Mouse (Mus musculus): Measurements from ENCODE around the gene Ripor2.

- TF ChIP-seq POLR2A (IDR thresholded peaks at IDR 0.05; ENCODE audit: insufficient read depth, low read length) = no peak
- TF ChIP-seq CTCF (IDR thresholded peaks at IDR 0.05; ENCODE audit: low read depth, low read length) = no peak
Measured at GRCm38 (mm10) chr13:24714360-24714885, 132.4 kb downstream of the Ripor2 start.

All from ES-Bruce4 (cell line).